Mouse (Mus musculus) neural tube, embryonic 15.5 days (tissue): ENCODE measurements at regions not wholly inside any gene's neighbourhood (a gene's known extent, or its start where the extent isn't known, plus 50 kb on each side); places are given as distances from the start of the nearest gene placed in this dataset.

ENCODE experiments used
- ATAC-seq: fragments of 200-750 bp; cut with Nextera tagmentation; 2 replicates; pipeline ENCODE4 v1.8.0; 2017; ENCODE audit warnings: mild to moderate bottlenecking, moderate TSS enrichment, moderate library complexity; ENCODE audit not compliant: low FRiP score
- H3K27ac ChIP-seq: fragments of 300-500 bp; sonication (generic); replicated peaks from 2 replicates; pipeline ENCODE4 v1.5.1; 2015; ENCODE audit warnings: mild to moderate bottlenecking, inconsistent platforms
- H3K27me3 ChIP-seq: fragments of 300-500 bp; sonication (generic); replicated peaks from 2 replicates; pipeline ENCODE4 v1.6.1; 2015; ENCODE audit warnings: inconsistent platforms
- H3K36me3 ChIP-seq: fragments of 300-500 bp; sonication (generic); 2 replicates; pipeline ENCODE4 v1.6.1; 2015; ENCODE audit warnings: inconsistent platforms
- H3K4me1 ChIP-seq: fragments of 300-500 bp; sonication (generic); 2 replicates; pipeline ENCODE4 v1.6.1; 2015; ENCODE audit warnings: inconsistent platforms
- H3K4me2 ChIP-seq: fragments of 300-500 bp; sonication (generic); 2 replicates; pipeline ENCODE4 v1.6.1; 2015; ENCODE audit warnings: inconsistent platforms, mild to moderate bottlenecking, moderate library complexity
- H3K4me3 ChIP-seq: fragments of 300-500 bp; sonication (generic); replicated peaks from 2 replicates; pipeline ENCODE4 v1.5.1; 2015; ENCODE audit warnings: mild to moderate bottlenecking, inconsistent platforms
- H3K9ac ChIP-seq: fragments of 300-500 bp; sonication (generic); replicated peaks from 2 replicates; pipeline ENCODE4 v1.6.1; 2015; ENCODE audit warnings: mild to moderate bottlenecking, inconsistent platforms
- H3K9me3 ChIP-seq: fragments of 300-500 bp; sonication (generic); replicated peaks from 2 replicates; pipeline ENCODE4 v1.6.1; 2016; ENCODE audit warnings: inconsistent platforms
- WGBS: fragments of 180-500 bp; shearing (Covaris S2); methylation state at CpG from one replicate; pipeline ENCODE4 v1.1.7; 2015; ENCODE audit warnings: mixed read lengths; 5-methylcytosine and 5-hydroxymethylcytosine counted together

DNA sequence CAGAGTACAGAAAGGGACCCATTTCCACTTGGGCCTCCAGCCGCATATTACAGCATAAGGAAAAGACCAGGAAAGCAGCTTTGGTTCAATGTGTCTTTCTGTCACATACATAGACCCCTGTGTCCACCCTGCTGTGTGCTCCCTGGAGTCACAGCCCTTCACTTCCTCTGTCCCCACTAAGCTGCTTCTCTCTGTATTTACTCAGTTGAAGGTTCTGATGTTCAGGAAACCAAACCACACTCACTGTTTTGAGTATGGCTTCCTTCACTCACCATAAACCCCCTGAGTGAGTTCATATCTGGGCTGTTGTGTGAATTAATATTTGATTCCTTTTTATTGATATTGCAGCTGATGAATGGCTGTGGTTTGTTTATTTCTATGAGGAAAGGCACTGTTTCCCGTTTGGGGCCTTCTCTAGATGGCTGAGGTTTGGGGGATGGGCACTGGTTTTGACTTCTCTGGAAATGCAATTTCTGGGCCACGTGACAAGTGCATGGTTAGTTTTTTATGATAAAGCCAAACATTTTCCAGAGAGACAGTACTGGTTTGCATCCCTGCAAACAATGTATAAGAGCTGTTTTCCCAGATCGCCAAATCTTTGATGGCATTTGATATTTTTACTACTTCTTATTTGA lies 157.0 kb upstream of the Ctnnb1 start:
- no peaks in the 10 kb centered on the region for H3K9me3 ChIP-seq
- no peak overlapping the region for H3K27ac ChIP-seq
- ATAC-seq: no peak
- H3K9ac ChIP-seq: no peak overlapping the region
- H3K36me3 ChIP-seq: no peaks in the 10 kb centered on the region
- no peak overlapping the region for H3K4me3 ChIP-seq
- peaks cover 13% of the 10 kb centered on the region for H3K4me1 ChIP-seq
- no peak overlapping the region for H3K4me2 ChIP-seq
- WGBS: 64% methylated on average over 4 of the region's 4 CpGs
- no peaks in the 10 kb centered on the region for H3K27me3 ChIP-seq

DNA sequence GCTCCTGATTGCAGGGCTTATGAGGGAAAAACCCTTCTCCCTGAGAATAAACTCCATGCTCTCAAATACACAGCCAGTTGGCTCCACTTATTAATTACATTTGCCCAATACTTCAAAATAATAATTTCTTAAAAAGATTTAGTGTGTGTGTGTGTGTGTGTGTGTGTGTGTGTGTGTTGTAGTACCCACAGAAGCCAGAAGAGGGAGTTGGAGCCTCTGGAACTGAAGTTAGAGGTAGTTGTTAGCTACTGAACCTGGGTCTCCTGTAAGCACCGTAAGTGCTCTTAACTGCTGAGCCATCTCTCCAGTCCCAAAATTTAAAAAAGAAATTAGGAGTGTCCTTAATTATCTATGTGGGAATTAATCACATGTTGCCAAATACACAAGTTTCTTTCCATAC lies 154.8 kb upstream of the Ctnnb1 start:
- H3K9me3 ChIP-seq: no peaks in the 10 kb centered on the region
- H3K27me3 ChIP-seq: no peaks in the 10 kb centered on the region
- ATAC-seq: no peak
- H3K36me3 ChIP-seq: no peaks in the 10 kb centered on the region
- no peak overlapping the region for H3K9ac ChIP-seq
- no peak overlapping the region for H3K27ac ChIP-seq
- 96% methylated on average over 1 of the region's 1 CpGs for WGBS
- no peak overlapping the region for H3K4me3 ChIP-seq
- H3K4me2 ChIP-seq: no peak overlapping the region
- peaks cover 13% of the 10 kb centered on the region for H3K4me1 ChIP-seq

DNA sequence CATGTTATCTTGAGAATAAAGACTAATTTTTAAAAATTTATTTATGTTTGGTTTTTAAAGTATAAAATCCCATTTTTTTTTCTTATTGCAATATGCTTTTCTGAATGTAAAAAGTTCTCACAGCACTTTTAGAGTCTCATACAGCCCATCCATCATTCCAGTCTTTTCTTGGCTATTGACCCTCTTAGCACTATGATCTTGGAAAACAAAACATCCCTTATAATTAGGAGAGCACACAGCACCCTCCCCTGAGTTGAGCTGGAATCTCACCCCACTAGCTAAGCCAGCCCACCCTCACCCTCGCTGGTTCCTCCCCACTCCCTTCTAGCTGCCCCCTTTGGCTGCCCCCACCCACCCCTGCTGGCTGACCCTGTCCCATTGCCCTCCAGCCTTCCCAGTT lies 154.2 kb upstream of the Ctnnb1 start:
- H3K4me3 ChIP-seq: no peak overlapping the region
- H3K27me3 ChIP-seq: no peaks in the 10 kb centered on the region
- no peak for ATAC-seq
- no peaks in the 10 kb centered on the region for H3K36me3 ChIP-seq
- H3K4me1 ChIP-seq: peaks cover 13% of the 10 kb centered on the region
- H3K9ac ChIP-seq: no peak overlapping the region
- H3K9me3 ChIP-seq: no peaks in the 10 kb centered on the region
- 56% methylated on average over 1 of the region's 1 CpGs for WGBS
- no peak overlapping the region for H3K27ac ChIP-seq
- H3K4me2 ChIP-seq: no peak overlapping the region

DNA sequence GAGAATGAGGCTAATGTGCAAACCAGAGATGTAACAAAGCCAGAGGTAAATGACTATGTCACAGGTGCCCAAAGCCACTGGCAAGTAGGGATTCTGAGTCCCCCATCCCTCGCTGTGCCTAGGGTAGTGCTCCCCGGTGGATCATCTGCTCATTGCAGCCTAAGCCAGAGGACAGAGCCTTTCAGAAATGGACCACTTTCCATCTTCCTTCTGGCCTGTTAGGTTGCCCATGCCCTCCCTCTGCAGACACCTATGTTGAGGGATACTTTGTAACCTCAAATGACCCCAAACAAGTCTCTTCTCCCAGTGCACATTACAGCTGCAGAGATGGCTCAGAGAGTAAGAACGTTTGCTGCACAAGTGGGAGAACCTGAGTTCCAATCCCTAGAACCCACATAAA lies 153.3 kb upstream of the Ctnnb1 start:
- Histone ChIP-seq H3K4me1 (peaks cover 11% of the 10 kb centered on the region), H3K27me3 (no peaks in the 10 kb centered on the region), H3K27ac (no peak overlapping the region), H3K4me2 (no peak overlapping the region), H3K9me3 (no peaks in the 10 kb centered on the region), H3K36me3 (no peaks in the 10 kb centered on the region), H3K4me3 (no peak overlapping the region), H3K9ac (no peak overlapping the region)
- whole genome bisulfite sequencing: 74% methylated on average over 3 of the region's 3 CpGs
- ATAC-seq: no peak

DNA sequence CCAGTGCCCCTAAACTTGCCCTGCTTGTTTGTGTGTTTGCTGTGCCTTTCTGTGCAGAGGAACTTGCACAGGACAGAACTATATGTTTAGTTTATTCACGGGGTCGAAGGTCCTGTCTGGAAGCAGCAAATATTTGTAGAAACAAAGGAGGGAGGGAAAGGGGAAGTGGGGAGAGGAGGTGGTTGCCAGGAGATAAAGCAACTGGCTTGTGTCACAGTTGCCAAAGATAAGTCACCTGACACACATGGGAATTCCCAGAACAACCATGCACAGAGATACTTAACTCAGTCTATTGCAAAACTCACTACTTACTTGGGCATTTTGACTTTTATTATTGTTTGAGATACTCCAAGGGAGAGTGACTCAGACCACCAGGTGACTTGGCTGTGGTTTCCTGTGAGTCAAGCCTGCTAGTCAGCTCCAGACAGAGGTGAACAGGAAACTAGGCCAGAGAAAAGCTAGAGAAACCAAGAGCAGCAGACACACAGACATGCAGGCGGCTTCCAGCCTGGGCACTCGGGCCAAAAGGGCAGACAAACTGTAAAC lies 152.5 kb upstream of the Ctnnb1 start:
- 72% methylated on average over 4 of the region's 4 CpGs for WGBS
- no peak overlapping the region for H3K9ac ChIP-seq
- peaks cover 7% of the 10 kb centered on the region for H3K4me1 ChIP-seq
- H3K4me3 ChIP-seq: no peak overlapping the region
- no peak for ATAC-seq
- peak overlapping the region; percentile 34; the same call in 1 of the 2 replicates for H3K27ac ChIP-seq
- no peak overlapping the region for H3K4me2 ChIP-seq
- H3K9me3 ChIP-seq: no peaks in the 10 kb centered on the region
- no peaks in the 10 kb centered on the region for H3K27me3 ChIP-seq
- no peaks in the 10 kb centered on the region for H3K36me3 ChIP-seq

DNA sequence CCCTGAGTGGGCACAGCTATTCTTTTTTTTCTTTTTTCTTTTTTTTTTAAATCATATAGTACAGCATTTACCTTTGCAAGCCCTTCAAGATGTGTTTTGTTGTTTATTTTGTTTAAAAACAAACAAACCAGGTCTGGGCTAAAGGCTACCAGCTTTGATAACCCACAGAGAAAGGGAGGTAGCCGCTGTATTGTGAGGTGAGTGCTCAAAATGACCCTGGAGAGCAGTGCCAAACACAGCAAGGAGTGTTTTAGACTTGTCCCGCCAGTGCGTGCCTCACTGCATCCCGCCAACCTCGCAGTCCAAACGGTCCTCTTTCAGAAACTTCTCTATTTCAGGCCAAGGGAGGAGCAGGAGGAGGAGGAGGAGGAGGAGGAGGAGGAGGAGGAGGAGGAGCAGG lies 152.0 kb upstream of the Ctnnb1 start:
- Histone ChIP-seq H3K9me3 (no peaks in the 10 kb centered on the region), H3K36me3 (no peaks in the 10 kb centered on the region), H3K4me2 (no peak overlapping the region), H3K27me3 (no peaks in the 10 kb centered on the region), H3K9ac (no peak overlapping the region), H3K4me3 (no peak overlapping the region), H3K4me1 (peaks cover 3% of the 10 kb centered on the region; the same call in 1 of the 2 replicates), H3K27ac (no peak overlapping the region)
- 53% methylated on average over 6 of the region's 6 CpGs for WGBS
- ATAC-seq: no peak

DNA sequence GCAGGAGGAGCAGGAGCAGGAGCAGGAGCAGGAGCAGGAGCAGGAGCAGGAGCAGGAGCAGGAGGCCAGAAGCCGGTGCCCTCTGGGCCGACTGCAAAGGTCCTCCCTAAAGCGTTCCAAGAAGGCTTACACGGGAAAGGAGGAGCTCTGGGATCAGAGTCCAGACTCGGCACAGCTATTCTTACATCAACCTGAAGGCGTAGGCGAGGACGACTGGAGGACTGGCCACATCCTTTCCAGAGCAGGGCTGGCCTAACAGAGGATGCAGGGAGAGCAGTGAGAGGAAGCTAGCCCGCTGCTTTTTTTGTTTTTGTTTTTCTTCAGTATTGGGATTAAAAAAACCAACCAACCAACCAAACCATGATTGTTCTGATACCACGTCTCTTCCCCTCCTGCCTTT lies 151.5 kb upstream of the Ctnnb1 start:
- no peak for ATAC-seq
- Histone ChIP-seq H3K9ac (no peak overlapping the region), H3K27ac (peak overlapping the region; percentile 20; the same call in 1 of the 2 replicates), H3K36me3 (no peaks in the 10 kb centered on the region), H3K4me3 (no peak overlapping the region), H3K4me1 (no peaks in the 10 kb centered on the region), H3K9me3 (no peaks in the 10 kb centered on the region), H3K4me2 (no peak overlapping the region), H3K27me3 (no peaks in the 10 kb centered on the region)
- WGBS: 88% methylated on average over 10 of the region's 10 CpGs

DNA sequence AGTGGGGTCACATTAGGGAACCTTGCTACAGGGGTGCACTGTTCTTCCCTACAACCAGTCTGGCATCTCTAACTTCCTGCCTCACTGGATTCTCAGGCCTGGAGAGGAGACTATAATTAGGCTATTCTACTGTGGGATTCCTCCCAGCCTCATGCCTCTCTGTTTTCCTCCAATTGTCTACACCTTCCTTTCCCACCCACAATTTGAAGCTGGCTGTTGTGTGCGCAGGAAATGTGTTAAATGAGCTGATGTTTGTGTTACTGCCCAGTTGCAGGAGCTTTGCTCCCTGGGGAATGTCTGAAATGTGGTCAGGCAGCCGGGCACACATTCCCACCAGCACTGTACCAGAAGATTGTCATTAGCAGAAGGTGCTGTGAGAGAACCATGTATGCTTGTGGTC lies 150.6 kb upstream of the Ctnnb1 start:
- peak overlapping the region; percentile 58; the same call in 1 of the 2 replicates for H3K27ac ChIP-seq
- WGBS: 64% methylated on average over 2 of the region's 2 CpGs
- no peak overlapping the region for H3K4me3 ChIP-seq
- no peaks in the 10 kb centered on the region for H3K27me3 ChIP-seq
- H3K9ac ChIP-seq: no peak overlapping the region
- no peak for ATAC-seq
- no peaks in the 10 kb centered on the region for H3K4me1 ChIP-seq
- no peaks in the 10 kb centered on the region for H3K9me3 ChIP-seq
- H3K4me2 ChIP-seq: no peak overlapping the region
- no peaks in the 10 kb centered on the region for H3K36me3 ChIP-seq

DNA sequence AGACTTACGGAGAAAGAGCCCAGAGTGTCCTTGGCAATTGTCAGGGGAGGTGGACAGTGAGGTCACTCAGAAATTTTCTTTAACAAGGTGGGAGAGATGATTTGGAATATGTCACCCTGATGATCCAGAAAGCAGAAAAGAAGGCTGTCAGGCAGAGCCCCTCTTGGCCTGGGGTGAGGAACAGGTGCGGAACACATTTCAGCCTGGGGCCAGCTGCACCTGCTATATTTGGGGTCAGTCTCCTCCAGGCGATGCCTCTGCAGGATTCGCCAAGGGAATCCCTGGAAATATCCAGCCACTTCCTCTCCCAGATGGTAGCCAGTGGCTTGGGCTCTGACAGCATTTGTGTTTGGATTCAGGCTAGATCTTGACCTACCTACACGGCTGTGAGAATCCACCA lies 134.8 kb upstream of the Ctnnb1 start:
- H3K36me3 ChIP-seq: no peaks in the 10 kb centered on the region
- no peak for ATAC-seq
- H3K27me3 ChIP-seq: 0 out of 2 replicates have a peak, but pooled peaks cover 2% of the 10 kb centered on the region
- H3K27ac ChIP-seq: no peak overlapping the region
- H3K9me3 ChIP-seq: peaks cover 9% of the 10 kb centered on the region
- H3K9ac ChIP-seq: no peak overlapping the region
- no peak overlapping the region for H3K4me3 ChIP-seq
- no peak overlapping the region for H3K4me2 ChIP-seq
- WGBS: 87% methylated on average over 5 of the region's 5 CpGs
- H3K4me1 ChIP-seq: peaks cover 4% of the 10 kb centered on the region; the same call in 1 of the 2 replicates

DNA sequence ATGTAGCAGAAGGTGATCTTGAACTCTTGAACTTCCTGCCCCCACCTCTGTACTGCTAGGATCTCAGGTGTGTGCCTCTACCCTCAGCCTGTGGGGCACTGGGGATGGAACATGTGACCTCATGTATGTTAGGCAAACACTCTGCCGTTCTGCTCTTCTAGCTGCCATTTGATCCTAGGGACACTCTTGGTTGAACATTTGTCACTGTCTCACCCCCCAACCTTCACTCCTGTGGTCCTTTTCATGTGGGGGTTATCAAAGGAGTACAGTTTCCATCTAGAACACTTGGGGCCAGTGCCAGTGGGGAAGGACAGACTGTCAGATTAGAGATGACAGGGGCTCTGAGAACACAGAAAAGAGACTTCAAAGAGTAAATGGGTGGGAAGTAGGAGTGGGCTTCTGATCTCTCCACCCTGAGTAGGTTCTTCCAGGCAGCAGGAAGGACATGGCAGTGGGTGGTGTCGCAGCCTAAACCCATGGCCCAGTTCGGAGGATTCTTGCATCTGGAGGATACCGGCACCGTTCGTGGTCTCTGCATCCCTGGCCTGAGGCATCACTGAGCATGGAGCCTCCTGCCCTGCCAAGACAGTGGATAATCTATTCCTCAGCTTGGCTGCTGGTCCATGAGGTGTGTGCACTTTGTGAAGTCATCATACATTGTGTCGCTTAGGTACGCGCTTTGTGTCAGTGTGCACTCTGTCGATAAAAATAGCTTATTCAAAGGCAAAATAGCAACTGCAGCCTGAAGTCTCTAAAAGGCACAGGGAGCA lies 132.7 kb upstream of the Ctnnb1 start:
- Histone ChIP-seq H3K4me1 (peaks cover 4% of the 10 kb centered on the region; the same call in 1 of the 2 replicates), H3K4me3 (no peak overlapping the region), H3K36me3 (no peaks in the 10 kb centered on the region), H3K4me2 (no peak overlapping the region), H3K27ac (no peak overlapping the region), H3K9ac (no peak overlapping the region), H3K9me3 (peaks cover 7% of the 10 kb centered on the region), H3K27me3 (0 out of 2 replicates have a peak, but pooled peaks cover 2% of the 10 kb centered on the region)
- no peak for ATAC-seq
- WGBS: 86% methylated on average over 10 of the region's 10 CpGs

DNA sequence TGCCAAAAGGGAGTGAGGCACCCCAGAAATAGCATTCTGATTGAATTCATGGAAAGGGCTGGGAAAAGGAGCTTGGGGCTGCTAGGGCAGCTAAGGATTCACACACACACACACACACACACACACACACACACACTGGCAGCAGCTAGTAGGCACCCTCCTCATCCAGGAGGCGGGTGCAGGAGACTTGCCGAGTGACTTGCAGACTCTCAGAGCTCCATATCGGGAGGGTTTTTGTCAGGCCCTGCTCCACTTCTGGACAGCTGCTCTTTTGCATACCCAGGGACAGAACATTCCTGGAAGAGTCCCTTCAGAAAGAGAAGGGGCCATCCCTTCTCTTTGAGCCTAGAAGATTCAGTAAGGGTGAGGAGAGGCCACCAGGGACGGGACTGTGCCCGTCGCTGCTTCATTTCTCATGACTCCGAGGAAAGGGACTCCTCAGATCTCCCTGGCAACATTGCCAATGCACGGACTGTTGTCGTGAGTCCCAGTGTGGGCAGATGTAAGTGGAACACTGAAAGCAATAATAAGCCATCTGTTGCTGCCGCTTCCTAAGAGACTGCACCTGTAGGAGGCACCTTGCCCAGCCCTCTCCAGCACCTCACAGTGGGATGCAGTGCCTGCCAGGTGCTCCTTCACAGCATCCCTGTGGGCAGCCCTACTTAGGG lies 130.9 kb upstream of the Ctnnb1 start:
- Histone ChIP-seq H3K9ac (no peak overlapping the region), H3K4me2 (no peak overlapping the region), H3K27ac (no peak overlapping the region), H3K36me3 (no peaks in the 10 kb centered on the region), H3K9me3 (no peaks in the 10 kb centered on the region), H3K4me3 (no peak overlapping the region), H3K27me3 (0 out of 2 replicates have a peak, but pooled peaks cover 2% of the 10 kb centered on the region), H3K4me1 (peaks cover 4% of the 10 kb centered on the region; the same call in 1 of the 2 replicates)
- no peak for ATAC-seq
- WGBS: 38% methylated on average over 10 of the region's 10 CpGs
